Mouse (Mus musculus) kidney, adult 2 months (tissue): ENCODE results near the gene Tex21. TPM values are rescaled to one million over a fixed set of nuclear protein-coding genes. Genes with fewer than 3 reads are reported as not detected.
"Not testable (repeated sequence)": the region's sequence is repeated elsewhere in the genome, so short reads cannot be mapped to it uniquely, and the experiment has no call there.

Experiments used
- DNase-seq: peaks from one replicate; pipeline ENCODE4 v3.0.0; 2021
- H3K27ac ChIP-seq: fragments of 200-500 bp; 2 replicates; pipeline ENCODE4 v1.5.1; 2012; ENCODE audit warnings: low read depth, low read length, control low read depth, inconsistent platforms; ENCODE audit not compliant: insufficient read depth
- H3K27me3 ChIP-seq: fragments of 200-500 bp; replicated peaks from 2 replicates; pipeline ENCODE4 v1.6.1; 2012; ENCODE audit warnings: mild to moderate bottlenecking, moderate library complexity, low read length, inconsistent platforms; ENCODE audit not compliant: control insufficient read depth, insufficient read depth
- H3K36me3 ChIP-seq: fragments of 200-500 bp; 2 replicates; pipeline ENCODE4 v1.6.1; 2012; ENCODE audit warnings: mild to moderate bottlenecking, moderate library complexity, low read length, inconsistent platforms; ENCODE audit not compliant: control insufficient read depth, insufficient read depth
- H3K4me1 ChIP-seq: fragments of 200-500 bp; 2 replicates; pipeline ENCODE4 v1.6.1; 2011; ENCODE audit warnings: low read length; ENCODE audit not compliant: control insufficient read depth, insufficient read depth
- H3K4me3 ChIP-seq: fragments of 200-500 bp; 2 replicates; pipeline ENCODE4 v1.5.1; 2011; ENCODE audit warnings: mild to moderate bottlenecking, low read depth, low read length, control low read depth; ENCODE audit not compliant: insufficient read depth
- CTCF ChIP-seq: fragments of 200-500 bp; conservative IDR thresholded peaks from 2 replicates; pipeline ENCODE4 v1.5.1; 2011; ENCODE audit warnings: low read depth, mild to moderate bottlenecking, control low read depth, low read length, moderate library complexity, mixed read lengths; ENCODE audit not compliant: insufficient read depth, insufficient read length
- POLR2A ChIP-seq: fragments of 200-500 bp; IDR thresholded peaks from one replicate; pipeline ENCODE4 v1.6.1; 2011; ENCODE audit warnings: low read depth, low read length, control low read depth
- WGBS: fragments of 180-500 bp; shearing (Covaris S2); methylation state at CpG from one replicate; pipeline ENCODE4 v1.1.7; 2018; 5-methylcytosine and 5-hydroxymethylcytosine counted together
- polyA plus RNA-seq: library from polyadenylated mRNA; depleted of rRNA; stranded (reverse); fragments of >200 nt; gene quantifications from 2 replicates; pipeline ENCODE4 v1.2.3, GENCODE M21; 2012; rRNA removed

Tex21 gene
- polyA plus RNA-seq, 1 experiment: 0.11 TPM

DNA sequence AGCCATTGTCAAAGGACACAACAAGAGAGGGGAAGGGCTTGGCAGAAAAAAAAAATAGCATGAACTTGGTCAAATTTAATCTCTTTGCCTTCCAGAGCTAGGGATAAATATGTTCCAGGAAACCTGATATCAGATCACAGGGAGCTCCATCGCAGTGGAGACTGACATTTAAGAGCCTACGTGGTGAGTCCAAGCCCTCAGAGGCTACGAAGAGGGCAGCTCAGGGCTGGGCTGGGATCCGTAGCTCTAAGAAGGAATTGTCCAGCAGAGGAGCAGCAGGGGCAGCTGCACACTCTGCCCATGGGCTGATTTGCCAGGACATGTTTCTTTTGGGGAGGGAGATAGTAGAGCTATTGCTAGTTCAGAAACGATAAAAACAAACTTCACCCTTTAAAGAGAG lies 80.9 kb downstream of the Tex21 start:
- TF ChIP-seq CTCF (no peak), POLR2A (no peak)
- Histone ChIP-seq H3K27me3 (no peaks in the 10 kb centered on the region), H3K27ac (no peak overlapping the region), H3K4me1 (no peaks in the 10 kb centered on the region), H3K36me3 (no peaks in the 10 kb centered on the region), H3K4me3 (no peak overlapping the region)
- no peak for DNase-seq
- 41% methylated on average over 5 of the region's 5 CpGs for WGBS

DNA sequence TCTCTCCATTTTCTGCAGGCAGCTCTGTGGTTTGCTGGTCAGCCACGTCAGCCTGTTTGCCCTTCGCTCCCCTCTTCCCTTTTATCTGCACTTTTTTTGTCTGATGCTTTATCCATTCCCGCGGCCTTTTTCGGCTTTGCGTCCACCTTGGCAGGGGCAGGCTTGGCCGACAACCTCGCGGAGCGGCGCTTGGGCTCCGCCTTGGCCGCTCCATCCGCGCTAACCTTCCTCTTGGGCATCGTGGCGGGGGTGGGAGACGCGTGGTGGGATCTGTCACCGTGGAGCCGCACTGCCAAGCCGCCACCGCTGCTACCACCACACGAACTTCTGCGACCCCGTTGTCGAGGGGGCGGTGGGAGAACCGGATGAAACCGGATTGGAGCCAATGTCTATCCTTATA lies 94.2 kb downstream of the Tex21 start:
- not testable (repeated sequence) for H3K36me3 ChIP-seq, DNase-seq, H3K27me3 ChIP-seq, H3K4me1 ChIP-seq, H3K4me3 ChIP-seq, H3K27ac ChIP-seq
- 27% methylated on average over 30 of the region's 30 CpGs for WGBS

Other genes with a start within 250 kb of the Tex21 start
- gene Esr2, start 69.5 kb downstream of the Tex21 start, polyA plus RNA-seq: 0.17 and 0.31 TPM in 2 replicates
- 128 and 132 TPM in 2 replicates for gene Mthfd1, start 8.6 kb upstream of the Tex21 start, polyA plus RNA-seq
- gene Akap5, start 78.1 kb upstream of the Tex21 start, polyA plus RNA-seq: 0.19 and 0.27 TPM in 2 replicates
- gene Zbtb25, start 122.9 kb upstream of the Tex21 start, polyA plus RNA-seq: 4.9 and 5.9 TPM in 2 replicates
- gene Zbtb1, start 123.5 kb upstream of the Tex21 start, polyA plus RNA-seq: 1.5 and 1.6 TPM in 2 replicates
- gene Hspa2, start 157.4 kb upstream of the Tex21 start, polyA plus RNA-seq: 11.8 and 14.0 TPM in 2 replicates
- 0.23 and 0.31 TPM in 2 replicates for gene Ppp1r36, start 170.8 kb upstream of the Tex21 start, polyA plus RNA-seq